Mouse (Mus musculus) right cerebral cortex, adult 18-20 months (tissue): Measurements from ENCODE around the gene Emd.

Source experiments
- DNase-seq: peaks from one replicate; pipeline ENCODE4 v3.0.0; 2022; ENCODE audit warnings: mixed read lengths

Gene Emd

GRCm38 (mm10) chrX:74277916-74278315 lies 23.4 kb downstream of the Emd start:
- no peak for DNase-seq

GRCm38 (mm10) chrX:74281041-74281731 lies 26.7 kb downstream of the Emd start:
- DNase-seq = no peak

- DNase-seq = peak; percentile 60
Measured at GRCm38 (mm10) chrX:74281732-74282394, 27.4 kb downstream of the Emd start, which contains the start of the genes Taz and Dnase1l1. Taz (plus strand) TSS chrX:74281912. Dnase1l1 (minus strand) TSS chrX:74282337.

GRCm38 (mm10) chrX:74282395-74283091 lies 28.1 kb downstream of the Emd start:
- peak; percentile 88 for DNase-seq

GRCm38 (mm10) chrX:74283092-74283437 lies 28.6 kb downstream of the Emd start:
- DNase-seq = no peak

GRCm38 (mm10) chrX:74293431-74293830 lies 38.9 kb downstream of the Emd start:
- DNase-seq = no peak

- peak; percentile 95 for DNase-seq
Measured at GRCm38 (mm10) chrX:74296538-74297448, 42.3 kb downstream of the Emd start, which contains the start of gene Atp6ap1. Atp6ap1 (plus strand) TSS chrX:74297097.

- no peak for DNase-seq
Measured at GRCm38 (mm10) chrX:74298348-74298747, 43.9 kb downstream of the Emd start.

- no peak for DNase-seq
Measured at GRCm38 (mm10) chrX:74299721-74300120, 45.2 kb downstream of the Emd start.

- DNase-seq = peak; percentile 67
Measured at GRCm38 (mm10) chrX:74304867-74305700, 50.6 kb downstream of the Emd start, which contains the start of gene Gdi1. Gdi1 (plus strand) TSS chrX:74304998.
